Mouse (Mus musculus) cortical plate, adult 2 months (tissue): ENCODE measurements around the gene Ppy. TPM values are rescaled to one million over a fixed set of nuclear protein-coding genes. Genes with fewer than 3 reads are reported as not detected.

Source experiments
- H3K27ac ChIP-seq: fragments of 200-500 bp; 2 replicates; pipeline ENCODE4 v1.5.1; 2012; ENCODE audit warnings: low read length, control low read depth, inconsistent platforms; ENCODE audit not compliant: insufficient read depth
- H3K4me1 ChIP-seq: fragments of 200-500 bp; 2 replicates; pipeline ENCODE4 v1.6.1; 2011; ENCODE audit warnings: low read length; ENCODE audit not compliant: control insufficient read depth, insufficient read depth
- H3K4me3 ChIP-seq: fragments of 200-500 bp; 2 replicates; pipeline ENCODE4 v1.5.1; 2011; ENCODE audit warnings: mild to moderate bottlenecking, low read length, control low read depth; ENCODE audit not compliant: insufficient read depth
- CTCF ChIP-seq: fragments of 200-500 bp; IDR thresholded peaks from 2 replicates; pipeline ENCODE4 v1.5.1; 2011; ENCODE audit warnings: mild to moderate bottlenecking, control low read depth, low read length; ENCODE audit not compliant: insufficient read depth; ENCODE audit errors: extremely low read depth
- POLR2A ChIP-seq: fragments of 200-500 bp; IDR thresholded peaks from 2 replicates; pipeline ENCODE4 v1.6.1; 2011; ENCODE audit warnings: mild to moderate bottlenecking, low read length, control low read depth; ENCODE audit not compliant: insufficient read depth; ENCODE audit errors: extremely low read depth
- polyA plus RNA-seq: library from polyadenylated mRNA; depleted of rRNA; stranded (reverse); fragments of >200 nt; gene quantifications from 2 replicates; pipeline ENCODE4 v1.2.3, GENCODE M21; 2012

The Ppy gene
- polyA plus RNA-seq, 1 experiment = not detected

DNA sequence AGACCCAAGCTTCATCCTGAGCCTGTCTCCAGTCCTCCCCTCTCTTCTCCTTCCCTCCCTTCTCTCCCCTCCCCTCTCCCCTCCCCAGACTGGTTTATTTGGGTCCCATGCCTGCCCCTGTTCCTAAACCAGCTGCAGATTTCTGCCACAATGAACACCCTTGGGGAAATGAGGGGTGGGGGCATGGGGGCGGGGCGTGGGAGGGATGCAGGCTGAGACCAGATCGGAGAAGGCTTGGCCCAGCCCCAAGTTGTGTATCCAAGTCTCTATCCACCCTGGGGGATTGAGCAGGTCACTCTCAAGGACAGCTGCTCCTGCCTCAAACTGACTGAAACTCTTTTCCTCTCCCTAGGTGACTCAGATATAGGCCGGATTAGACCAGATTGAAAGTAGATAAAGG, 33.4 kb upstream of the Ppy start:
- no peaks in the 10 kb centered on the region for H3K4me1 ChIP-seq
- TF ChIP-seq POLR2A = no peak
- TF ChIP-seq CTCF = no peak
- no peak overlapping the region for H3K27ac ChIP-seq
- no peak overlapping the region for H3K4me3 ChIP-seq

DNA sequence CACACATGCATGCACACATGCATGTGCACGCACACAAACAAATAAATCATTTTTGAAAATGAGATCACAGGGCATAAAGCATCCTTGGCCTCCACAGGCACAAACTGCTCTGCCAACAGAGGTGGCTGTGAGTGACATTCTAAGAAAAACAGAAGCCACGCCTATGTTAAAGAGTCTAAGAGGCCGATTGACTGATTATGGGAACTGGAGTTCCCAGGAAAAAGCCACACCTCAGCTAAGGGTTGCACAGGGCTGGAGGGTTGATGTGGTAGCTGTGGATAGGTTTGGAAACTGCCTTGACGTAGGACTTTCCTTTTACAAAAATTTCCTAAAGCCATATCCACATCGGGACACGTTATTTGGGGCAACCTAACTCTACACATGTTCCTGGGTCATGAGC, 16.3 kb upstream of the Ppy start:
- no peaks in the 10 kb centered on the region for H3K4me1 ChIP-seq
- no peak overlapping the region for H3K27ac ChIP-seq
- no peak overlapping the region for H3K4me3 ChIP-seq
- no peak for TF ChIP-seq CTCF
- TF ChIP-seq POLR2A = no peak

DNA sequence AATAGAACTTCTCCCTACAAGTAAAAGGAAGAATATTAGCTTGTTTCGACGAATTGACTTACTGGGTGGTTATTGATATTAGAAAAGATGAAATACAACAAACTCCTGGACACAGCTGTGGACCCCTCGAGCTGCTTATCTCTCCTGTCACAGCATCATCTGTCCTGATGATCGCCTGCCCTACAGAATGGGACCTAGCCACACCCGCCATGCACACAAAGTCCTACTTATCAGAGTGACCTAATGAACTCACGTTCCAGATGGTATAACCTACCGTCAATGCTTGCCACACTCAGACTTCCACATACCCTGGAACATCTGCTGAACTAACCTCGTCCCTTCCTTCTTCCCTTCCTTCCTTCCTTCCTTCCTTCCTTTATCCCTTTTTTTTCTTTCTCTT, 15.1 kb upstream of the Ppy start:
- TF ChIP-seq CTCF (no peak), POLR2A (no peak)
- no peaks in the 10 kb centered on the region for H3K4me1 ChIP-seq
- H3K27ac ChIP-seq = no peak overlapping the region

DNA sequence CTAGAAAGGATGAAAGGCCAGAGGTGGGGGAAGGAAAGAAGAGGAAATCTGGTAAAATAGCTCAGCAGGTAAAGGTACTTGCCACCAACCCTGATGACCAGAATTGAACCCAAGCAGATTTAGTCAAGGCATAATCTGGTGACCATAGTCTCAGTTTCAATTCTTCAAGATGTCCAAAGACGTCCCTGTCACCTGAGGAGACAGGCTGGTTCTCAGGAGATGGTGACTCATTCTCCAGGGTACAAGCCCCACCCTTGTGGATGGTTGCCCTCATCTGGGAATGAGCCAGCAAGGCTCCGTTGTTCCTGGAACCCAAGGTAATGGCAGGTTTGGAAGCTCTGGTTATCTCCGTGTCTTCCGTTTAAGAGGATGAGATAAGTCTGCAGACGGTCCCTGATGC, 10.5 kb upstream of the Ppy start:
- Histone ChIP-seq H3K4me1 (no peaks in the 10 kb centered on the region), H3K27ac (no peak overlapping the region), H3K4me3 (no peak overlapping the region)
- TF ChIP-seq CTCF = no peak
- TF ChIP-seq POLR2A = no peak

More for the DNA sequence above, 15.1 kb upstream of the Ppy start:
- H3K4me3 ChIP-seq = no peak overlapping the region

DNA sequence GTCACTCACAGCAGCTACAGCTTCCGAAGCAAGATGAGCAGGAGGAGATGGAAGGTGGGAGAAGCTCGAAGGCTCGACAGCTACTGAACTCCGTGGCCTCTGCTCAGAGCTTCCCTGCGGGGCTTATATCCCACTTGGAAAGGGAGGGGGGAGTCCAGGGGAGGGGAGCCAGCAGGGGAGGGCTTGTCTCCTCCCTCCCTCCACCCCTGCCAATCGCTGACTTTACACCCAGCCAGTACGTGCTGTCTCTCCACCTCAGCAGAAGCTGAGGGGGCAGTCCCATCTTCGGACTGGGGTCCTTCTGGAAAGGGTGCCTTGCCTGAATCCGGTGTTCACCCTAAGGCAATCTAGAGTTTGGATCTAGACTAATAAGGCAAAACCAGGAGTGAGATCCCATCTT, 6.6 kb upstream of the Ppy start, which contains the start of gene Pyy:
TSS of gene Pyy (minus strand) at position 101 of the 400 bp plus-strand sequence.
- no peaks in the 10 kb centered on the region for H3K4me1 ChIP-seq
- no peak within 1 kb of the TSS for H3K4me3 ChIP-seq
- no peak within 1 kb of the TSS for H3K27ac ChIP-seq
- no peak for TF ChIP-seq CTCF
- TF ChIP-seq POLR2A = no peak

DNA sequence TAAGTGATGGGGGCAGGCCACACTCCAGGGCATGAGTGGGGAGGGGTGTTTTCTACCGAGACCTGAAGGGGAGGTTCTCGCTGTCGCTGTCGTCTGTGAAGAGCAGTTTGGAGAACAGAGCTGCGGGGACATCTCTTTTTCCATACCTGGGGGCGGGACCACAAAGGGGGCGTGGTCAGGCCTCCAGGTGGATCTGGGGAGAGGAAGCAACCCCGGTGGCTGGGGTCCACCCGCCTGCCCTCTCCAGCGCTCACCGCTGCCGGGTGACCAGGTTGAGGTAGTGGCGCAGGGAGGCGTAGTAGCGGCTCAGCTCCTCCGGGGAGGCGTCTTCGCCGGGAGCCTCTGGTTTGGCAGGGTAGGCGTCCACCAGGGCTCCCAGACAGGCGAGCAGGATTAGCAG, 5.8 kb upstream of the Ppy start:
- Histone ChIP-seq H3K4me3 (no peak overlapping the region), H3K4me1 (no peaks in the 10 kb centered on the region), H3K27ac (no peak overlapping the region)
- TF ChIP-seq POLR2A (no peak), CTCF (no peak)

DNA sequence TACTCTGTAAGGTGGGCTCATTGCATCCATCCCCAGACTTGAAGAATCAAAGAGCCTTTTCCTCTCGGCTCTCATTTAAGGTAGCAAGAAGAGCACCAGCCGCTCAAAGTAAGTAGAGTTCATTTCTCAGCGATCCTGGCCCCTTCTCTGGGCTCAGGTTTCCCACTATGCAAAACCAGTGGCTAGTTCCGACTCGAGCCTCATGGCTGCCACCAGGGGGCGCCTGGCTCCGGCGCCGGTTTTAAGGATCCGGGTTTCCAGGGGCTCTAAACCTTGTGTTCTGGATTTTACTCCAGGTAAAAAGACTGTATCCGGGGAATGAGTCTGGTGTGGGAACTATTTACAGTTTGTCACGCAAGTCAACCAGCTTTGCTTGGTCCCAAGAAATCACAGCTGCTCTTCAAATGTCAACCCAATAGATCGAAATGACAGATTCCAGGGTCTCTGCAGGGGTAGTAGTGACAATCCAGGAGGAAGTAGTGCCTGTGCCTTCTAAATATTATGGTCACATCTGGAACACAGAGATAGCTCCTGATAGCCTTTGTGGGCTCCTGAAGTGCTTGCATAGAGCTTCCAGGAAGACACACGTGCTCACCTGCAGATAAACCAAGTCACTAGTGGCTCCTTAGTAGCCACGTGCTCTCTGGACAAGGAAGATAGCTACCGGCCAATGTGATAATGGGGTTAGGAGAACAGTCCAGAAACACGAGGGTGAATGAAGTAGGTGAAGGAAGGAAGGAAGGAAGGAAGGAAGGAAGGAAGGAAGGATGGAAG, 1.6 kb upstream of the Ppy start:
- H3K4me3 ChIP-seq = no peak overlapping the region
- no peaks in the 10 kb centered on the region for H3K4me1 ChIP-seq
- H3K27ac ChIP-seq = no peak overlapping the region
- TF ChIP-seq CTCF (peak; percentile 48), POLR2A (no peak)

DNA sequence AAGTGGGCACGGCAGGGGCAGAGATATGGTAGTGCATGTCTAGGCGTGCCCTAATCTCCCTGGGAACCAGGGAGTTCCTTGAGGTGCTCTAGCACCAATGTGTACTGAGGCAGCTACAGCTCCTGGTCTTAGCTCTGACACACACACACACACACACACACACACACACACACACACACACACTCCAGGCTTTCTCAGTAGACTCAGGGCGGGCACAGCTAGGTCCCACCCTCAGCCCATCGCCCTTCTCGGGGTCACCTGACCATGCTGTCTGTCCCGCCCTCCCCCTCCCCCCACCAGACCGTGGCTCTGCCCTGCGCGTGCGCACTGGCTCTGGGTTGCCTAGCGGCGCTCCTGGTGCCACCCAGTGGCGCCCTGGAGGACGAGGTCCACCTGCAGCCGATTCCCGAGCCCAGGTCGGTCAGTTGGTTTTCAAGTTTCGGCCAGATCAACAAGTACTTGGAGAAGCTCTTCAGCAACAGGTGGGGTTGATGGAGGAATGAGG, 4.2 kb downstream of the Ppy start:
- Histone ChIP-seq H3K4me3 (peak overlapping the region; percentile 55), H3K4me1 (no peaks in the 10 kb centered on the region), H3K27ac (no peak overlapping the region)
- TF ChIP-seq CTCF (peak; percentile 44), POLR2A (no peak)

DNA sequence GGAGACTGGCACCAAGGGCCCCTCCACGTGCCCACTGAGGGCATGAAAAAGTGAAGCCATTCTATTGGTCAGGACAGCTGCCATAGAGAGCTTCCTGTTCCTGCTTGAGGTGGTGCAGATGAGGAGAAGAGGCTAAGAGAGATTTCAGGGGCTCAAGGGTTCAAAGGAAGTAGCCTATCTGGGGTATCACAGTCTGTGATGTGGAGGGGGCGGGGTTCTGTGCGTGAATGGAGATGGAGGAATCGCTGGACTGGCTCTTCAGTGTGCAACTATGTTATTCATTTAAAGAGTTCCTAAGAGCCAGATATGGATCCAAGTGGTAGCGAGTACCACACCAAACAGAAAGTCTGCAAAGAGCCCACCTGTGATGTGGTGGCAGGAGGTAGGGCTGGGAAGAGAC, 4.7 kb downstream of the Ppy start:
- Histone ChIP-seq H3K27ac (no peak overlapping the region), H3K4me1 (no peaks in the 10 kb centered on the region), H3K4me3 (peak overlapping the region; percentile 55; the same call in 1 of the 2 replicates)
- TF ChIP-seq POLR2A (no peak), CTCF (no peak)

DNA sequence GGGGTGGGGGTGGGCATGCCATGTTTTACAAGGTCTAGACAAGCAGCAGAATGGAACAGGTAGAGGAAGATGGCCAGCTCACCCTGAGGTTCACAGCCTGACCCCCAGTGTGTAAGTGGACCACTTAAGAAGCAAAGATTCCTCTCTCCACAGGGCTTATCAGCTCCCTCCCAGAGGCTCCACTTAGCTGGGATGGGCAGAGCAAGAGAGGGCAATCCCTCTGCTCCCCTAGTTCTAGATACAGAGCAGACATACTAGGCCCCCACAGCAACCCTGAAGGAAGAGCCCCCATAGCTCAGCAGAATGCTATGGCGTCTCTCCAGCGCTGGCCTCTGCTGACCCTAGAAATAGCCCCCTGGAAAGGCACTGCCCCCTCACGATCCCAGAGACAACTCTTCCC, 5.4 kb downstream of the Ppy start:
- TF ChIP-seq POLR2A = no peak
- no peaks in the 10 kb centered on the region for H3K4me1 ChIP-seq
- no peak overlapping the region for H3K4me3 ChIP-seq
- H3K27ac ChIP-seq = no peak overlapping the region
